Mouse (Mus musculus): ENCODE results near the gene Pdrg1. TPM values are rescaled to one million over a fixed set of nuclear protein-coding genes. Genes with fewer than 3 reads are reported as not detected.
A peak's percentile ranks its signal among the peaks of the same experiment; 100 is the strongest.

The Pdrg1 gene
- total RNA-seq (2021) (100 to 1,000 TPM; 117 to 127 TPM), polyA plus RNA-seq (2012; rRNA removed) (125 and 186 TPM in 2 replicates)
- long read RNA-seq, transcript Pdrg1-201 (5 exons, 1,273 nt): major isoform, 83 of 90 reads
- long read RNA-seq, partial matches to known transcripts: 0 of 90 reads
- long read RNA-seq, other reads (novel, unspliced or antisense): 7 of 90 reads

GRCm38 (mm10) chr2:153014758-153015593 is at the start of gene Pdrg1:
TSS of gene Pdrg1 (minus strand) at chr2:153015427.
- TF ChIP-seq EP300 (IDR thresholded peaks at IDR 0.05; ENCODE audit: insufficient read depth, low read depth, low read length) (0 out of 2 replicates have a peak, but pooled peaks have one; percentile 11), POLR2A (IDR thresholded peaks at IDR 0.05; ENCODE audit: insufficient read depth, low read depth, low read length) (peak; percentile 94), CTCF (IDR thresholded peaks at IDR 0.05) (peak; percentile 99)
- 1% methylated on average over 54 of the region's 54 CpGs for WGBS
- Histone ChIP-seq H3K79me2 (replicated peaks; ENCODE audit: control insufficient read depth, insufficient read depth, low read length) (peaks cover 6% of the 10 kb centered on the region), H3K4me3 (peak within 1 kb of the TSS; percentile 76), H3K4me1 (ENCODE audit: control insufficient read depth, insufficient read depth, low read length) (peaks cover 6% of the 10 kb centered on the region), H3K36me3 (ENCODE audit: control insufficient read depth, insufficient read depth, low read length) (no peaks in the 10 kb centered on the region), H3K9ac (ENCODE audit: low read depth, low read length) (peak within 1 kb of the TSS; percentile 87), H3K27me3 (ENCODE audit: control insufficient read depth, insufficient read depth, low read length) (no peaks in the 10 kb centered on the region), H3K27ac (peak within 1 kb of the TSS; percentile 88)
- DNase-seq: peak; percentile 95
- intact Hi-C loops (cut with DNase I): loop anchor here (1.0 to 10.0 kb wide), 3 partner anchors 101 to 330 kb away; partner anchors contain the start of genes Mcts2 and Tpx2

DNA sequence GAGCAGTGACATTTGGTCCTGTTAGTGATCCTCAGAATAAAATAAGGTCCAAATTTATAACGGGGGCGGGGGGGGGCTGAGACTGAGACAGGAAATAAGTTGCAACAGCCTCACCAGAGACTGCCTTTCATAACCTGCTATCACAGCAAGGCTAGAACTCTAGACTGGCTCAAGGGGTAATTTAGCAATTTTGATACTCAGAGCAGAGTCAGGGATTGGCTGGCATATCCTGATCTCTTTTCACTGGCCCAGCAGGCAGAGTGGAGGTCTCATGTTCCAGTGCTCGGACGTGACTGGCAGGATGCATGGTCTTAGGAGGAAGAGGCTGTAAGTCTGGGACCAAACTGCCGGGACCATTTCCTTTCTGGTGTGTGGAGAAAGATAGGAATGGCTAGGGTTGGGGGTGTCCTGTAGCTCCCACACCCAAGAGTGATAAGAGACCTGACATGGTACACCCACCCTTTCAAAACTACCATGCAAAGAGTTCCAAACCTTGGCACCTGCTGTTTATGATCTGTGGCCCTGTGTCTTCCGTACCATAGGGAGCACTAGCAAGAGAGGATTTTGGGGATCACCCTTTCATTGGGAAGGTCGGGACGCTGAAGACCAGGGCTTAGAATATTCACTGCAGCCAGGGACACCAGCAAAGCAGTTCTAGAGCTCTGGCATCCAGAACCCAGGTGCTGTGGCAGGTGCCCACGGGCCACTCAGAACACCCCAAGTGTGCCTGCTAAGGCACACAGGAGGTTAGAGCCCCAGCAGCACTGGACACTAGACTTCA is 49.2 kb upstream of the Pdrg1 start:
- no peak for TF ChIP-seq CTCF (IDR thresholded peaks at IDR 0.05)
- peak; percentile 45; the same call in 1 of the 2 replicates for TF ChIP-seq POLR2A (IDR thresholded peaks at IDR 0.05; ENCODE audit: insufficient read depth, low read depth, low read length)
- TF ChIP-seq EP300 (IDR thresholded peaks at IDR 0.05; ENCODE audit: insufficient read depth, low read depth, low read length): no peak
- Histone ChIP-seq H3K9ac (ENCODE audit: low read depth, low read length) (0 out of 2 replicates have a peak overlapping the region, but pooled peaks have one; percentile 11), H3K4me3 (peak overlapping the region; percentile 33), H3K27me3 (ENCODE audit: control insufficient read depth, insufficient read depth, low read length) (no peaks in the 10 kb centered on the region), H3K79me2 (replicated peaks; ENCODE audit: control insufficient read depth, insufficient read depth, low read length) (no peaks in the 10 kb centered on the region), H3K27ac (peak overlapping the region; percentile 96), H3K4me1 (ENCODE audit: control insufficient read depth, insufficient read depth, low read length) (peaks cover 8% of the 10 kb centered on the region), H3K36me3 (ENCODE audit: control insufficient read depth, insufficient read depth, low read length) (no peaks in the 10 kb centered on the region)
- DNase-seq: peak in 1 of 2 experiments; percentile 13
- intact Hi-C loops (cut with DNase I): no loop called here
- 54% methylated on average over 9 of the region's 9 CpGs for WGBS

GRCm38 (mm10) chr2:153063394-153063793 is 48.2 kb upstream of the Pdrg1 start:
- TF ChIP-seq CTCF (IDR thresholded peaks at IDR 0.05): no peak
- TF ChIP-seq POLR2A (IDR thresholded peaks at IDR 0.05; ENCODE audit: insufficient read depth, low read depth, low read length): no peak
- no peak for TF ChIP-seq EP300 (IDR thresholded peaks at IDR 0.05; ENCODE audit: insufficient read depth, low read depth, low read length)
- intact Hi-C loops (cut with DNase I): no loop called here
- H3K27ac ChIP-seq: no peak overlapping the region; the same call in none of the 2 replicates
- no peak overlapping the region for H3K9ac ChIP-seq (ENCODE audit: low read depth, low read length)
- no peaks in the 10 kb centered on the region for H3K36me3 ChIP-seq (ENCODE audit: control insufficient read depth, insufficient read depth, low read length)
- H3K4me3 ChIP-seq: no peak overlapping the region
- no peak for DNase-seq
- no peaks in the 10 kb centered on the region for H3K27me3 ChIP-seq (ENCODE audit: control insufficient read depth, insufficient read depth, low read length)
- WGBS: 56% methylated on average over 3 of the region's 3 CpGs
- no peaks in the 10 kb centered on the region for H3K79me2 ChIP-seq (replicated peaks; ENCODE audit: control insufficient read depth, insufficient read depth, low read length)
- peaks cover 5% of the 10 kb centered on the region for H3K4me1 ChIP-seq (ENCODE audit: control insufficient read depth, insufficient read depth, low read length)

- intact Hi-C loops (cut with DNase I): no loop called here
- no peak for DNase-seq
- H3K9ac ChIP-seq (ENCODE audit: low read depth, low read length): no peak overlapping the region
- no peak overlapping the region for H3K4me3 ChIP-seq
- 82% methylated on average over 7 of the region's 7 CpGs for WGBS
- peaks cover 2% of the 10 kb centered on the region for H3K4me1 ChIP-seq (ENCODE audit: control insufficient read depth, insufficient read depth, low read length)
- H3K36me3 ChIP-seq (ENCODE audit: control insufficient read depth, insufficient read depth, low read length): no peaks in the 10 kb centered on the region
- no peaks in the 10 kb centered on the region for H3K79me2 ChIP-seq (replicated peaks; ENCODE audit: control insufficient read depth, insufficient read depth, low read length)
- no peak overlapping the region for H3K27ac ChIP-seq
- no peak for TF ChIP-seq EP300 (IDR thresholded peaks at IDR 0.05; ENCODE audit: insufficient read depth, low read depth, low read length)
- no peaks in the 10 kb centered on the region for H3K27me3 ChIP-seq (ENCODE audit: control insufficient read depth, insufficient read depth, low read length)
These were observed 45.0 kb upstream of the Pdrg1 start for GRCm38 (mm10) chr2:153060216-153060615.

GRCm38 (mm10) chr2:153058365-153058764 is 43.1 kb upstream of the Pdrg1 start:
- Histone ChIP-seq H3K27me3 (ENCODE audit: control insufficient read depth, insufficient read depth, low read length) (0 out of 2 replicates have a peak, but pooled peaks cover 1% of the 10 kb centered on the region), H3K79me2 (replicated peaks; ENCODE audit: control insufficient read depth, insufficient read depth, low read length) (no peaks in the 10 kb centered on the region), H3K9ac (ENCODE audit: low read depth, low read length) (no peak overlapping the region), H3K27ac (no peak overlapping the region), H3K4me1 (ENCODE audit: control insufficient read depth, insufficient read depth, low read length) (no peaks in the 10 kb centered on the region; the same call in 1 of the 2 replicates), H3K4me3 (no peak overlapping the region), H3K36me3 (ENCODE audit: control insufficient read depth, insufficient read depth, low read length) (no peaks in the 10 kb centered on the region)
- TF ChIP-seq EP300 (IDR thresholded peaks at IDR 0.05; ENCODE audit: insufficient read depth, low read depth, low read length): no peak
- no peak for TF ChIP-seq POLR2A (IDR thresholded peaks at IDR 0.05; ENCODE audit: insufficient read depth, low read depth, low read length)
- TF ChIP-seq CTCF (IDR thresholded peaks at IDR 0.05): no peak
- DNase-seq: no peak
- 68% methylated on average over 4 of the region's 4 CpGs for WGBS
- intact Hi-C loops (cut with DNase I): no loop called here
